Mouse (Mus musculus) thymus, adult 2 months (tissue): ENCODE data around the gene Ccdc12.

Source experiments
- CTCF ChIP-seq: fragments of 200-500 bp; IDR thresholded peaks from 2 replicates; pipeline ENCODE4 v1.5.1; 2012; ENCODE audit warnings: mild to moderate bottlenecking, control low read depth, low read length, moderate library complexity, borderline replicate concordance; ENCODE audit not compliant: control insufficient read depth, poor library complexity, insufficient read depth; ENCODE audit errors: extremely low read depth
- POLR2A ChIP-seq: fragments of 200-500 bp; IDR thresholded peaks from 2 replicates; pipeline ENCODE4 v1.6.1; 2012; ENCODE audit warnings: mild to moderate bottlenecking, low read length, control low read depth, moderate library complexity; ENCODE audit not compliant: control insufficient read depth, poor library complexity, insufficient read depth; ENCODE audit errors: extremely low read depth

- TF ChIP-seq POLR2A (no peak), CTCF (no peak)
Observed at GRCm38 (mm10) chr9:110611471-110611870, 44.8 kb upstream of the Ccdc12 start.
